Mouse (Mus musculus) kidney, postnatal 25 days (tissue): ENCODE measurements at regions not wholly inside any gene's neighbourhood (a gene's known extent, or its start where the extent isn't known, plus 50 kb on each side); places are given as distances from the start of the nearest gene placed in this dataset.
"Not testable (repeated sequence)": the region's sequence is repeated elsewhere in the genome, so short reads cannot be mapped to it uniquely, and the experiment has no call there.

ENCODE experiments used
- DNase-seq, 2 experiments: peaks; one replicate each; pipeline ENCODE4 v3.0.0; 2021; ENCODE audit warnings: mixed read lengths in 2 of 2

- no peak for DNase-seq
Measured at GRCm38 (mm10) chr4:55664822-55665221, 132.6 kb upstream of the Klf4 start.

GRCm38 (mm10) chr4:55663856-55664255 is 131.6 kb upstream of the Klf4 start:
- DNase-seq = no peak

- DNase-seq = no peak
Measured at GRCm38 (mm10) chr4:55662041-55662440, 129.8 kb upstream of the Klf4 start.

GRCm38 (mm10) chr4:55658904-55659303 is 126.6 kb upstream of the Klf4 start:
- DNase-seq = no peak

GRCm38 (mm10) chr4:55655329-55655728 is 123.1 kb upstream of the Klf4 start:
- DNase-seq = no peak

- DNase-seq = no peak
Measured at GRCm38 (mm10) chr4:55652628-55653027, 120.4 kb upstream of the Klf4 start.

GRCm38 (mm10) chr4:55651811-55652410 is 119.6 kb upstream of the Klf4 start:
- DNase-seq = peak in 1 of 2 experiments; percentile 8

GRCm38 (mm10) chr4:55651051-55651763 is 118.9 kb upstream of the Klf4 start:
- peak; percentile 85 to 93 for DNase-seq

- DNase-seq = peak in 1 of 2 experiments; percentile 8
Measured at GRCm38 (mm10) chr4:55650186-55650585, 117.9 kb upstream of the Klf4 start.

GRCm38 (mm10) chr4:55648376-55648775 is 116.1 kb upstream of the Klf4 start:
- DNase-seq = no peak

GRCm38 (mm10) chr4:55645432-55645831 is 113.2 kb upstream of the Klf4 start:
- no peak for DNase-seq

- DNase-seq = no peak
Measured at GRCm38 (mm10) chr4:55644895-55645294, 112.6 kb upstream of the Klf4 start.

- DNase-seq = no peak
Measured at GRCm38 (mm10) chr4:55634946-55635511, 102.8 kb upstream of the Klf4 start.

- no peak for DNase-seq
Measured at GRCm38 (mm10) chr4:55631157-55631556, 98.9 kb upstream of the Klf4 start.

- not testable (repeated sequence) for DNase-seq
Measured at GRCm38 (mm10) chr4:55630215-55630614, 97.9 kb upstream of the Klf4 start.

- DNase-seq = no peak
Measured at GRCm38 (mm10) chr4:55624779-55625178, 92.5 kb upstream of the Klf4 start.

GRCm38 (mm10) chr4:55623151-55623760 is 91.0 kb upstream of the Klf4 start:
- DNase-seq = peak in 1 of 2 experiments; percentile 49

GRCm38 (mm10) chr4:55622651-55623050 is 90.4 kb upstream of the Klf4 start:
- no peak for DNase-seq

- DNase-seq = no peak
Measured at GRCm38 (mm10) chr4:55619891-55620290, 87.6 kb upstream of the Klf4 start.

GRCm38 (mm10) chr4:55615808-55616207 is 83.5 kb upstream of the Klf4 start:
- no peak for DNase-seq

GRCm38 (mm10) chr4:55613523-55613922 is 81.3 kb upstream of the Klf4 start:
- DNase-seq = no peak

- no peak for DNase-seq
Measured at GRCm38 (mm10) chr4:55610998-55611397, 78.7 kb upstream of the Klf4 start.

- no peak for DNase-seq
Measured at GRCm38 (mm10) chr4:55609214-55609613, 76.9 kb upstream of the Klf4 start.

GRCm38 (mm10) chr4:55605541-55605940 is 73.3 kb upstream of the Klf4 start:
- no peak for DNase-seq
